Mouse (Mus musculus) embryonic facial prominence, embryonic 15.5 days (tissue): ENCODE results near the gene Colec11. TPM values are rescaled to one million over a fixed set of nuclear protein-coding genes. Genes with fewer than 3 reads are reported as not detected.

Source experiments
- ATAC-seq: fragments of 200-750 bp; cut with Nextera tagmentation; 2 replicates; pipeline ENCODE4 v1.8.0; 2017; ENCODE audit warnings: low read depth, moderate TSS enrichment; ENCODE audit not compliant: insufficient number of reproducible peaks, low FRiP score, low TSS enrichment
- H3K27ac ChIP-seq: fragments of 300-500 bp; sonication (generic); replicated peaks from 2 replicates; pipeline ENCODE4 v1.5.1; 2015; ENCODE audit warnings: mild to moderate bottlenecking, inconsistent platforms
- H3K27me3 ChIP-seq: fragments of 300-500 bp; sonication (generic); 2 replicates; pipeline ENCODE4 v1.6.1; 2015; ENCODE audit warnings: inconsistent platforms
- H3K36me3 ChIP-seq: fragments of 300-500 bp; sonication (generic); 2 replicates; pipeline ENCODE4 v1.6.1; 2015; ENCODE audit warnings: mild to moderate bottlenecking, inconsistent platforms
- H3K4me1 ChIP-seq: fragments of 300-500 bp; sonication (generic); 2 replicates; pipeline ENCODE4 v1.6.1; 2015; ENCODE audit warnings: inconsistent platforms
- H3K4me2 ChIP-seq: fragments of 300-500 bp; sonication (generic); replicated peaks from 2 replicates; pipeline ENCODE4 v1.6.1; 2015; ENCODE audit warnings: mild to moderate bottlenecking, inconsistent platforms
- H3K4me3 ChIP-seq: fragments of 300-500 bp; sonication (generic); replicated peaks from 2 replicates; pipeline ENCODE4 v1.5.1; 2015; ENCODE audit warnings: mild to moderate bottlenecking, inconsistent platforms
- H3K9ac ChIP-seq: fragments of 300-500 bp; sonication (generic); 2 replicates; pipeline ENCODE4 v1.6.1; 2015; ENCODE audit warnings: inconsistent platforms
- H3K9me3 ChIP-seq: fragments of 300-500 bp; sonication (generic); replicated peaks from 2 replicates; pipeline ENCODE4 v1.6.1; 2016; ENCODE audit warnings: inconsistent platforms
- WGBS: fragments of 180-500 bp; shearing (Covaris S2); methylation state at CpG from one replicate; pipeline ENCODE4 v1.1.7; 2015; 5-methylcytosine and 5-hydroxymethylcytosine counted together
- polyA plus RNA-seq: library from polyadenylated mRNA; unstranded; fragments of >200 nt; fragmentation: Nextera tagmentation; extraction: Ambion mirVana; gene quantifications from 2 replicates; pipeline ENCODE4 v1.2.1, GENCODE M21; 2015

Gene Colec11
- polyA plus RNA-seq, 1 experiment from 2014 or later, result 0.15 TPM

GRCm38 (mm10) chr12:28578147-28578546 lies 45.0 kb downstream of the Colec11 start:
- H3K4me3 ChIP-seq, result no peak overlapping the region
- H3K27ac ChIP-seq, result no peak overlapping the region
- H3K4me2 ChIP-seq, result no peak overlapping the region
- H3K36me3 ChIP-seq, result no peaks in the 10 kb centered on the region
- no peaks in the 10 kb centered on the region for H3K27me3 ChIP-seq
- WGBS, result 83% methylated on average over 3 of the region's 3 CpGs
- H3K4me1 ChIP-seq, result no peaks in the 10 kb centered on the region
- no peak for ATAC-seq
- H3K9me3 ChIP-seq, result no peaks in the 10 kb centered on the region
- H3K9ac ChIP-seq, result no peak overlapping the region

- Histone ChIP-seq H3K4me1 (no peaks in the 10 kb centered on the region), H3K27ac (no peak overlapping the region), H3K9ac (no peak overlapping the region), H3K4me2 (no peak overlapping the region), H3K36me3 (no peaks in the 10 kb centered on the region), H3K4me3 (no peak overlapping the region), H3K9me3 (no peaks in the 10 kb centered on the region), H3K27me3 (no peaks in the 10 kb centered on the region)
- 70% methylated on average over 6 of the region's 6 CpGs for WGBS
- ATAC-seq, result no peak
Measured at GRCm38 (mm10) chr12:28575366-28576070, 47.7 kb downstream of the Colec11 start.

- no peak overlapping the region for H3K9ac ChIP-seq
- no peaks in the 10 kb centered on the region for H3K36me3 ChIP-seq
- 75% methylated on average over 2 of the region's 2 CpGs for WGBS
- no peak overlapping the region for H3K4me2 ChIP-seq
- H3K4me1 ChIP-seq, result no peaks in the 10 kb centered on the region
- H3K9me3 ChIP-seq, result no peaks in the 10 kb centered on the region
- H3K27ac ChIP-seq, result no peak overlapping the region
- H3K4me3 ChIP-seq, result no peak overlapping the region
- H3K27me3 ChIP-seq, result no peaks in the 10 kb centered on the region
- ATAC-seq, result no peak
Measured at GRCm38 (mm10) chr12:28572241-28572640, 50.9 kb downstream of the Colec11 start.

GRCm38 (mm10) chr12:28552299-28552698 lies 70.9 kb downstream of the Colec11 start, which contains the start of gene Dcdc2c:
Gene Dcdc2c, minus strand, starts transcription at chr12:28552399.
- Histone ChIP-seq H3K4me1 (0 out of 2 replicates have a peak, but pooled peaks cover 3% of the 10 kb centered on the region), H3K27ac (no peak within 1 kb of the TSS), H3K4me2 (no peak within 1 kb of the TSS), H3K36me3 (no peaks in the 10 kb centered on the region), H3K9me3 (no peaks in the 10 kb centered on the region), H3K27me3 (no peaks in the 10 kb centered on the region), H3K9ac (no peak within 1 kb of the TSS), H3K4me3 (no peak within 1 kb of the TSS)
- ATAC-seq, result no peak
- whole genome bisulfite sequencing, result 72% methylated on average over 15 of the region's 15 CpGs

GRCm38 (mm10) chr12:28551775-28552174 lies 71.4 kb downstream of the Colec11 start:
- no peaks in the 10 kb centered on the region for H3K9me3 ChIP-seq
- H3K4me1 ChIP-seq, result 0 out of 2 replicates have a peak, but pooled peaks cover 3% of the 10 kb centered on the region
- no peak overlapping the region for H3K4me3 ChIP-seq
- no peak overlapping the region for H3K4me2 ChIP-seq
- 69% methylated on average over 18 of the region's 18 CpGs for WGBS
- no peak overlapping the region for H3K27ac ChIP-seq
- H3K27me3 ChIP-seq, result no peaks in the 10 kb centered on the region
- H3K36me3 ChIP-seq, result no peaks in the 10 kb centered on the region
- no peak overlapping the region for H3K9ac ChIP-seq
- no peak for ATAC-seq

GRCm38 (mm10) chr12:28548887-28549286 lies 74.3 kb downstream of the Colec11 start:
- Histone ChIP-seq H3K36me3 (no peaks in the 10 kb centered on the region), H3K4me3 (no peak overlapping the region), H3K4me1 (0 out of 2 replicates have a peak, but pooled peaks cover 3% of the 10 kb centered on the region), H3K27me3 (no peaks in the 10 kb centered on the region), H3K9me3 (no peaks in the 10 kb centered on the region), H3K9ac (no peak overlapping the region), H3K27ac (no peak overlapping the region), H3K4me2 (no peak overlapping the region)
- WGBS, result 38% methylated on average over 4 of the region's 4 CpGs
- ATAC-seq, result no peak

Other genes starting within 250 kb of the Colec11 start
- gene Dcdc2c, start 71.0 kb downstream of the Colec11 start, polyA plus RNA-seq, result 0.15 TPM in 1 of 2 replicates, not detected in the other
- not detected in 2 replicates for gene Allc, start 40.9 kb downstream of the Colec11 start, polyA plus RNA-seq
- 587 and 734 TPM in 2 replicates for gene Rps7, start 12.6 kb upstream of the Colec11 start, polyA plus RNA-seq
- gene Rnaseh1, start 26.2 kb upstream of the Colec11 start, polyA plus RNA-seq, result 30.3 and 32.2 TPM in 2 replicates
- gene Adi1, start 51.9 kb upstream of the Colec11 start, polyA plus RNA-seq, result 63.0 and 73.3 TPM in 2 replicates
- 38.1 and 42.3 TPM in 2 replicates for gene Trappc12, start 127.1 kb upstream of the Colec11 start, polyA plus RNA-seq
- gene Eipr1, start 128.4 kb upstream of the Colec11 start, polyA plus RNA-seq, result 31.5 and 31.6 TPM in 2 replicates